Mouse (Mus musculus): Measurements from ENCODE around the gene Fbxl2. TPM values are rescaled to one million over a fixed set of nuclear protein-coding genes. Genes with fewer than 3 reads are reported as not detected.

Fbxl2 gene
- total RNA-seq, 2 experiments from 2014 or later, result 33.8 to 34.9 TPM

GRCm38 (mm10) chr9:113977225-113977840, 68.7 kb downstream of the Fbxl2 start:
- DNase-seq (ENCODE audit: low spot score in 2 of 2), result no peak
- Histone ChIP-seq H3K27ac (no peak overlapping the region), H3K4me3 (no peak overlapping the region)
- no peak for TF ChIP-seq CTCF (conservative IDR thresholded peaks at IDR 0.05)

GRCm38 (mm10) chr9:113976264-113976663, 69.7 kb downstream of the Fbxl2 start:
- DNase-seq (ENCODE audit: low spot score in 2 of 2), result no peak
- H3K27ac ChIP-seq, result peak overlapping the region; percentile 2; the same call in 1 of the 2 replicates
- TF ChIP-seq CTCF (conservative IDR thresholded peaks at IDR 0.05), result no peak
- no peak overlapping the region for H3K4me3 ChIP-seq

- DNase-seq (ENCODE audit: low spot score in 2 of 2), result no peak
- no peak for TF ChIP-seq CTCF (conservative IDR thresholded peaks at IDR 0.05)
These were observed 70.5 kb downstream of the Fbxl2 start for GRCm38 (mm10) chr9:113975442-113975841.

GRCm38 (mm10) chr9:113974945-113975344, 71.0 kb downstream of the Fbxl2 start:
- no peak overlapping the region for H3K4me3 ChIP-seq

More at GRCm38 (mm10) chr9:113975442-113975841, 70.5 kb downstream of the Fbxl2 start:
- Histone ChIP-seq H3K4me3 (no peak overlapping the region), H3K27ac (no peak overlapping the region)

GRCm38 (mm10) chr9:113973857-113974256, 72.1 kb downstream of the Fbxl2 start:
- TF ChIP-seq CTCF (conservative IDR thresholded peaks at IDR 0.05), result no peak
- no peak overlapping the region for H3K4me3 ChIP-seq
- no peak for DNase-seq (ENCODE audit: low spot score in 2 of 2)
- no peak overlapping the region for H3K27ac ChIP-seq

More at GRCm38 (mm10) chr9:113974945-113975344, 71.0 kb downstream of the Fbxl2 start:
- no peak for DNase-seq (ENCODE audit: low spot score in 2 of 2)
- TF ChIP-seq CTCF (conservative IDR thresholded peaks at IDR 0.05), result no peak
- H3K27ac ChIP-seq, result no peak overlapping the region

- no peak for DNase-seq (ENCODE audit: low spot score in 2 of 2)
- no peak overlapping the region for H3K4me3 ChIP-seq
- H3K27ac ChIP-seq, result no peak overlapping the region
- TF ChIP-seq CTCF (conservative IDR thresholded peaks at IDR 0.05), result no peak
These were observed 74.4 kb downstream of the Fbxl2 start for GRCm38 (mm10) chr9:113971615-113972014.

GRCm38 (mm10) chr9:113970041-113970440, 76.0 kb downstream of the Fbxl2 start:
- no peak overlapping the region for H3K27ac ChIP-seq
- DNase-seq (ENCODE audit: low spot score in 2 of 2), result no peak
- H3K4me3 ChIP-seq, result no peak overlapping the region
- 0 out of 2 replicates have a peak, but pooled peaks have one; percentile 24 for TF ChIP-seq CTCF (conservative IDR thresholded peaks at IDR 0.05)

- Histone ChIP-seq H3K4me3 (no peak overlapping the region), H3K27ac (no peak overlapping the region)
- DNase-seq (ENCODE audit: low spot score in 2 of 2), result no peak
- TF ChIP-seq CTCF (conservative IDR thresholded peaks at IDR 0.05), result no peak
These were observed 76.6 kb downstream of the Fbxl2 start for GRCm38 (mm10) chr9:113969399-113969798.

- Histone ChIP-seq H3K4me3 (no peak overlapping the region), H3K27ac (no peak overlapping the region)
- no peak for TF ChIP-seq CTCF (conservative IDR thresholded peaks at IDR 0.05)
- no peak for DNase-seq (ENCODE audit: low spot score in 2 of 2)
These were observed 77.0 kb downstream of the Fbxl2 start for GRCm38 (mm10) chr9:113968967-113969366.

GRCm38 (mm10) chr9:113966838-113967237, 79.2 kb downstream of the Fbxl2 start:
- Histone ChIP-seq H3K4me3 (no peak overlapping the region), H3K27ac (no peak overlapping the region)
- TF ChIP-seq CTCF (conservative IDR thresholded peaks at IDR 0.05), result no peak
- DNase-seq (ENCODE audit: low spot score in 2 of 2), result no peak

GRCm38 (mm10) chr9:113964415-113964814, 81.6 kb downstream of the Fbxl2 start:
- TF ChIP-seq CTCF (conservative IDR thresholded peaks at IDR 0.05), result no peak
- no peak overlapping the region for H3K27ac ChIP-seq
- DNase-seq (ENCODE audit: low spot score in 2 of 2), result no peak
- H3K4me3 ChIP-seq, result no peak overlapping the region

GRCm38 (mm10) chr9:113963718-113964117, 82.3 kb downstream of the Fbxl2 start:
- H3K4me3 ChIP-seq, result no peak overlapping the region
- no peak for TF ChIP-seq CTCF (conservative IDR thresholded peaks at IDR 0.05)
- H3K27ac ChIP-seq, result no peak overlapping the region
- no peak for DNase-seq (ENCODE audit: low spot score in 2 of 2)

GRCm38 (mm10) chr9:113957777-113958176, 88.2 kb downstream of the Fbxl2 start:
- H3K4me3 ChIP-seq, result no peak overlapping the region
- DNase-seq (ENCODE audit: low spot score in 2 of 2), result no peak
- H3K27ac ChIP-seq, result no peak overlapping the region
- TF ChIP-seq CTCF (conservative IDR thresholded peaks at IDR 0.05), result no peak

- no peak for DNase-seq (ENCODE audit: low spot score in 2 of 2)
- no peak for TF ChIP-seq CTCF (conservative IDR thresholded peaks at IDR 0.05)
- no peak overlapping the region for H3K4me3 ChIP-seq
- no peak overlapping the region for H3K27ac ChIP-seq
These were observed 98.8 kb downstream of the Fbxl2 start for GRCm38 (mm10) chr9:113947216-113947615.

Measured in layer of hippocampus, adult 2 months (tissue).